Mouse (Mus musculus): Measurements from ENCODE around the gene Cttn.

GRCm38 (mm10) chr7:144479569-144479968 lies 8.8 kb upstream of the Cttn start:
- TF ChIP-seq CTCF (IDR thresholded peaks at IDR 0.05; ENCODE audit: insufficient read depth, low read depth, low read length) (no peak), POLR2A (IDR thresholded peaks at IDR 0.05; ENCODE audit: insufficient read depth, low read depth, low read length) (no peak)

All from olfactory bulb, adult 2 months (tissue).